Mouse (Mus musculus) megakaryocyte-erythroid progenitor cell, adult 5 weeks (primary cell): ENCODE results near the gene Timm29. TPM values are rescaled to one million over a fixed set of nuclear protein-coding genes. Genes with fewer than 3 reads are reported as not detected.

ENCODE experiments used
- polyA plus RNA-seq: library from polyadenylated mRNA; stranded (reverse); fragments of >175 nt; gene quantifications from 2 replicates; pipeline ENCODE4 v1.2.3, GENCODE M21; 2012

Timm29 gene
- polyA plus RNA-seq = 23.6 and 24.1 TPM in 2 replicates

DNA sequence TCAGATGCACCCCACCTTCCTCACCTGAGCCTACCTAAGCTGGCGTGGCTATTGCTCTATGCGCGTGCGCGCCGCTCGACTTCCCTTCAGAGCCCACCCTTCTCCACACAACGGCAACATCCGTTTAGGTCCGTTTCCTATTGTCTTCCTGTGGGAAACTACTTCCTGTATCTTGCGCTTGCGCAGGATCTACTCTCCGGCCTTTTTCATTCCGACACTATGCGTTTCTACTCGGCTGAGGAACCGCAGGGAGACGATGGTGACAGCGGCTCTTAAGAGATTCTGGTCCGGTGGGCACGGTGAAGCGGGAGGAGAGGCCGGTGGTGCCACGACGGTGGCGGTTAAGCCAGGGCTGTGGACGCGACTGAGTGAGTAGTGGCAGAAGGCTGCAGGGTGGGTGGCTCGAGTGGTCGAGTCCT is at the start of gene Timm29, which contains the start of gene Yipf2:
Timm29 (plus strand) TSS at position 20 of the 419 bp plus-strand sequence.
Yipf2 (minus strand) TSS at position 126 of the 419 bp plus-strand sequence.

GRCm38 (mm10) chr9:21546789-21547074 is 45.8 kb upstream of the Timm29 start, which contains the start of gene Carm1:
Carm1 (plus strand) TSS chr9:21546894.

GRCm38 (mm10) chr9:21615617-21616231 is 23.2 kb downstream of the Timm29 start, which contains the start of gene Smarca4:
Smarca4 (plus strand) TSS chr9:21616169.

Other genes starting within 250 kb of the Timm29 start
- 145 and 195 TPM in 2 replicates for gene Ilf3, start 224.9 kb upstream of the Timm29 start, polyA plus RNA-seq
- 51.4 and 64.1 TPM in 2 replicates for gene Qtrt1, start 180.9 kb upstream of the Timm29 start, polyA plus RNA-seq
- gene Dnm2, start 167.8 kb upstream of the Timm29 start, polyA plus RNA-seq = 450 and 507 TPM in 2 replicates
- 10.9 and 14.0 TPM in 2 replicates for gene Tmed1, start 82.5 kb upstream of the Timm29 start, polyA plus RNA-seq
- gene AB124611, start 66.5 kb upstream of the Timm29 start, polyA plus RNA-seq = 15.6 and 49.8 TPM in 2 replicates
- 143 TPM in 2 replicates for gene Carm1, start 45.8 kb upstream of the Timm29 start, polyA plus RNA-seq
- 6.4 and 8.6 TPM in 2 replicates for gene Yipf2, start 106 bp downstream of the Timm29 start, polyA plus RNA-seq
- gene Smarca4, start 23.4 kb downstream of the Timm29 start, polyA plus RNA-seq = 227 and 251 TPM in 2 replicates
- 26.7 and 29.8 TPM in 2 replicates for gene Ldlr, start 130.8 kb downstream of the Timm29 start, polyA plus RNA-seq
- 101 and 106 TPM in 2 replicates for gene Spc24, start 167.6 kb downstream of the Timm29 start, polyA plus RNA-seq
- 1.9 and 2.9 TPM in 2 replicates for gene Kank2, start 206.0 kb downstream of the Timm29 start, polyA plus RNA-seq
- gene Angptl8, start 242.8 kb downstream of the Timm29 start, polyA plus RNA-seq = 1.7 and 3.7 TPM in 2 replicates